Mouse (Mus musculus) C2C12 (cell line): ENCODE data around the gene Kctd10. TPM values are rescaled to one million over a fixed set of nuclear protein-coding genes. Genes with fewer than 3 reads are reported as not detected.

Source experiments
- H3K27me3 ChIP-seq: one replicate; pipeline ENCODE4 v1.6.1; 2011; ENCODE audit not compliant: control insufficient read depth, insufficient read depth, insufficient read length
- H3K36me3 ChIP-seq: one replicate; pipeline ENCODE4 v1.6.1; 2011; ENCODE audit not compliant: control insufficient read depth, insufficient read depth
- H3K4me3 ChIP-seq: one replicate; pipeline ENCODE4 v1.5.1; 2011; ENCODE audit warnings: mild to moderate bottlenecking, control low read depth; ENCODE audit not compliant: poor library complexity, insufficient read depth, severe bottlenecking
- H3K79me2 ChIP-seq: one replicate; pipeline ENCODE4 v1.6.1; 2011; ENCODE audit not compliant: control insufficient read depth, insufficient read depth
- H3K79me3 ChIP-seq: one replicate; pipeline ENCODE4 v1.6.1; 2011; ENCODE audit warnings: low read depth, control low read depth
- H3ac ChIP-seq: one replicate; pipeline ENCODE3; 2011; ENCODE audit warnings: low read depth; ENCODE audit not compliant: control insufficient read depth, insufficient read length
- CEBPB ChIP-seq: IDR thresholded peaks from one replicate; pipeline ENCODE4 v1.6.1; 2011; ENCODE audit warnings: low read depth, mild to moderate bottlenecking, control low read depth, moderate library complexity
- CTCF ChIP-seq: IDR thresholded peaks from one replicate; pipeline ENCODE4 v1.5.1; 2011; ENCODE audit not compliant: control insufficient read depth, insufficient read depth, insufficient read length
- FOSL1 ChIP-seq: IDR thresholded peaks from one replicate; pipeline ENCODE4 v1.8.0; 2011; ENCODE audit warnings: mild to moderate bottlenecking, low read length; ENCODE audit not compliant: poor library complexity, insufficient read depth, severe bottlenecking
- MAX ChIP-seq: IDR thresholded peaks from one replicate; pipeline ENCODE4 v1.6.1; 2011; ENCODE audit warnings: mild to moderate bottlenecking, control low read depth
- MYOD1 ChIP-seq: IDR thresholded peaks from one replicate; pipeline ENCODE4 v1.6.1; 2011; ENCODE audit warnings: low read depth; ENCODE audit not compliant: control insufficient read depth, insufficient read length
- MYOG ChIP-seq: IDR thresholded peaks from one replicate; pipeline ENCODE4 v1.6.1; 2011; ENCODE audit not compliant: control insufficient read depth, insufficient read length; ENCODE audit errors: extremely low read depth
- USF1 ChIP-seq: IDR thresholded peaks from one replicate; pipeline ENCODE4 v1.6.1; 2011; ENCODE audit warnings: low read depth, mild to moderate bottlenecking, control low read depth, moderate library complexity
- polyA plus RNA-seq: library from polyadenylated mRNA; unstranded; fragments of >200 nt; fragmentation: generic; extraction: Trizol; gene quantifications from one replicate; pipeline ENCODE4 v1.2.1, GENCODE M21; 2012; ENCODE audit warnings: missing spikeins

Kctd10 gene
- polyA plus RNA-seq, 1 experiment: 243 TPM

GRCm38 (mm10) chr5:114378177-114378920, 2.0 kb downstream of the Kctd10 start:
- TF ChIP-seq MYOD1 (peak; percentile 27), CTCF (no peak)
- Histone ChIP-seq H3K4me3 (peak overlapping the region; percentile 86), H3K79me2 (peaks cover 100% of the 10 kb centered on the region), H3K79me3 (peaks cover 88% of the 10 kb centered on the region), H3ac (peak overlapping the region; percentile 5), H3K27me3 (no peaks in the 10 kb centered on the region), H3K36me3 (peaks cover 32% of the 10 kb centered on the region)

DNA sequence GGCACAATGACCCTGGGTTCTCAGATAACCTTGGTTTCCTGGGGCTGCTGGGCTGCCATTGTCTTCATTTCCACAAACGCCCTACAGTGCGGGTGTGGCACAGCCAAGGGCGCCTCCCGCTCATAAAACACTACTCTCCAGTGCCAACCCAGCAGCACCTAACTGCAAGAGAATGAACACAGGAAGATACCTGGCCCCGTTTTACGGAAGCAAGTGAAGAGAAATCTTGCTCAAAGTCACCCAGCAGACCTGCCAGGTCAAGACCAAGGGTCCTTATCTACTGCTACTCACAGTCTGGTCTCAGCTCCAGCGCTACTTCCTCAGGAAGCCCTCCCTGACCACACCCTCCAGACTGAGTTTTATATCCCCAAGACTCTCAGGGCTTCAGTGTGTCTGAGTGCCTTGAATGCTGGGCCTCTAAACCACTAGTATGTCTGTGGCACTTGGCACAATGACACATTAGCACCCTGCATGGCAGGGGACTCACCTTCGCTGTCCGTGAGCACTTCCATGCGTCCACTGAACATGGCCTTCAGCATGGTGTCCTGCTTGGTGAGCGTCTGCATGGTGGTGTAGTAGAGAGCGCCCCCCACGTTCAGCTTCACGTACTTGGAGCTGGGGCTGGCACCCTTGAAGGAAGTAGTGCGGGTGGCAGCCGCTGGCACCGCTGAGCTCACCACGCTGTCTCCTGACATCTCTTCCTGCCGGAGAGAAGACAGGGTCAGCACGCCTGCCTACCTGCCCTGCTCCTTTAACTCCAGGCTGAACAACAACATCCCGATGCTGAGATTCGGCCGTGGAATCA, 5.7 kb downstream of the Kctd10 start:
- no peak for TF ChIP-seq FOSL1
- no peak for TF ChIP-seq MYOD1
- TF ChIP-seq CTCF: no peak
- no peak for TF ChIP-seq MAX
- Histone ChIP-seq H3ac (no peak overlapping the region), H3K4me3 (no peak overlapping the region), H3K79me3 (peaks cover 74% of the 10 kb centered on the region), H3K27me3 (no peaks in the 10 kb centered on the region), H3K79me2 (peaks cover 96% of the 10 kb centered on the region), H3K36me3 (peaks cover 47% of the 10 kb centered on the region)

DNA sequence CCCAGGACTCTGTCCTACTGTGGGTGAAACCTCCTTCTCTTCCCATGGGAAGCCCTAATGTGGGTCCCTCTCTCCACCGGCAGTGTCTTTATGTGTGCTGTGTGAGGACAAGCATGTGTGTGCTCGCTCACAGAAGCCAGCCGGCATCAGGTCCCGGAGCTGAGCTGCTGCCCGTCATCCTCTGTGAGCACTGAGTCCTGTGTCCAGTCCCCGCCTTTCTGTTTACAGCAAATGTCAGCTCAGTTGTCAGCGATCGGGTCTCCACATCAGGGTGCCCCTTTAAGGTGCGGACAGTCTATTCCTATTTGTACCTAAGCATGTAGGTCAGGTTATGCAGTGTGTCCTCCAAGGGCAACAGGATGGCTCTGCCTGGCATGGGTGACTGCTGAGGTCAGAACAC, 6.7 kb downstream of the Kctd10 start:
- no peak overlapping the region for H3ac ChIP-seq
- TF ChIP-seq FOSL1 (no peak), MAX (no peak), CTCF (no peak), USF1 (no peak), CEBPB (no peak), MYOD1 (no peak), MYOG (no peak)
- H3K4me3 ChIP-seq: no peak overlapping the region
- peaks cover 73% of the 10 kb centered on the region for H3K79me3 ChIP-seq
- peaks cover 96% of the 10 kb centered on the region for H3K79me2 ChIP-seq
- peaks cover 58% of the 10 kb centered on the region for H3K36me3 ChIP-seq
- no peaks in the 10 kb centered on the region for H3K27me3 ChIP-seq

GRCm38 (mm10) chr5:114373174-114373573, 7.1 kb downstream of the Kctd10 start:
- Histone ChIP-seq H3ac (peak overlapping the region; percentile 4), H3K79me3 (peaks cover 69% of the 10 kb centered on the region), H3K79me2 (peaks cover 96% of the 10 kb centered on the region), H3K36me3 (peaks cover 59% of the 10 kb centered on the region), H3K27me3 (no peaks in the 10 kb centered on the region), H3K4me3 (no peak overlapping the region)
- TF ChIP-seq CEBPB: no peak
- no peak for TF ChIP-seq MYOG
- TF ChIP-seq USF1: no peak
- no peak for TF ChIP-seq CTCF
- no peak for TF ChIP-seq FOSL1
- no peak for TF ChIP-seq MYOD1
- no peak for TF ChIP-seq MAX

GRCm38 (mm10) chr5:114372565-114372964, 7.7 kb downstream of the Kctd10 start:
- Histone ChIP-seq H3K36me3 (peaks cover 62% of the 10 kb centered on the region), H3K4me3 (no peak overlapping the region), H3ac (peak overlapping the region; percentile 21), H3K79me3 (peaks cover 67% of the 10 kb centered on the region), H3K79me2 (peaks cover 96% of the 10 kb centered on the region), H3K27me3 (no peaks in the 10 kb centered on the region)
- TF ChIP-seq FOSL1 (peak; percentile 8), CEBPB (no peak), MAX (peak; percentile 34)
